Mouse (Mus musculus): ENCODE data around the gene Bod1l. TPM values are rescaled to one million over a fixed set of nuclear protein-coding genes. Genes with fewer than 3 reads are reported as not detected.
A peak's percentile ranks its signal among the peaks of the same experiment; 100 is the strongest.

Gene Bod1l
- total RNA-seq, 2 experiments from 2014 or later = 17.4 to 18.1 TPM

DNA sequence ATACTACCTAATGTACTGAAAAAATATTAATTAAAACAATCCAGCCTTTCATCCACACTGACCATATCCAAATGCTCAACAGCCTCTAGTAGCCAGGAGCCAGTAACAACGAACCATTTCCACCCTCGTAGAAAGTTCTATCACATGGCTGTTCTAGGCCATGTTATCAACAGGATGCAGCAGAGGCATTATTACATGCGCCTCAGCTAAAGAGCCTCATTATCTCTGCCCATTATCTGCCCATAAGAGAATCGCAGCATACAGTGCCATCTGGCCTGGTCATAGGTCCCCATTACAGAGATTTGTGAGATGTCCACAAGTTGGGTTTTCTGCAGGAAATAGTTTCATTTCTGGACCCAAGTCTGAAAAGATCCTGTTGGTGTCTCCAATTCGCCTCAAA, 37.9 kb downstream of the Bod1l start:
- intact Hi-C loops (cut with DNase I) = no loop called here
- DNase-seq (ENCODE audit: low spot score) = no peak

DNA sequence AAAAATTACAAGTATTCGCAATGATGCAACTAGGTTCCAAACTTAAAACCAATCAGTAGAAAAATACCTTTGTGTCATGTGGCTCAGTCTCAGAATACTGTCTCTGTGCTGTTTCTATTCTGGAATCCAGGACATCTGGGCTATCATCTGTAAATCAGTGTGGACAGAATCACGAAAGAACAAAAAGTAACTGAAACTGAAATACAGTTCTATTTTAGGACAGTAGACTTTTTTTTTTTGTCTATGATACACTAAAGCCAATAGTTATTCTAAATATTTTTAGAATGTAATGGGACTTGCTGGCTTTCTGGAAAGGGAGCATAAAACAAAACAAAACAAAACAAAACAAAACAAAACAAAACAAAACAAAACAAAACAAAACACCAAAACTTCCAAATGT, 39.0 kb downstream of the Bod1l start:
- DNase-seq (ENCODE audit: low spot score) = no peak
- intact Hi-C loops (cut with DNase I) = no loop called here

DNA sequence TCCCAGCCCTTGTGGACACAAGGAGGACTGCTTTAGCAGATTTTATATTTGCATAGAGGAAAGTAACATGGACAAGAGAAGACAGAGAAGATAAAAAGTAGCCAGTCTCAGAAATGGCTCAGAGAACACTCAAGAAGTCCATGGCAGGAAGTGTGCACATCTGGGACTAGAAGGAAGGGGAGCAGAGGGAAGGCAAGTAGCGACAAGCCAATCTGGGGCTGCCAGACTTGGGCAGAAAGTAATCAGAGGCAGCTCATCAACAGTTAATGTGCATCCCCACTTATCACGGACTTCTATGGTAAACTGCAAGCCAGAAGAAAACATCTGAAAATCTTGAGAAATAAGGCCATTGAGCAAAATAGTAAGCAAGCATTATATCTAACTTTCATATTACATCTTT, 39.5 kb downstream of the Bod1l start:
- intact Hi-C loops (cut with DNase I) = no loop called here
- DNase-seq (ENCODE audit: low spot score) = no peak

DNA sequence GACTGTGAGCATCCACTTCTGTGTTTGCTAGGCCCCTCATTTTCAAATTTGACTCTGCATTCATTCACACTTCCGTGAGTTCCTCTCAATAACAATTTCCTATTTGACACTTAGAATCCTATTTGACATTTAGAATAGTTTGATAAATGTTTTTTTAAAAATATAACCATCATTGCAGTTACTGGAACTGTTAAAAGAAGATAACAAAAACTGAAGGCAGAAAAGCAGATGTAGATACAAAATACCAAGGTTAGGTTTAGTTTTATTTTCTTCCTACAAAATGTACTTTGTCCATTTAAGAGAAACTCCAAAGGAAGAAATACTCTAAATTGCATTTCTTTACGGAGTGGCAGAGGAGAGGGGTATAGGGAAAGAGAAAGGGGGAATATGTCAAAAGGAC, 42.5 kb downstream of the Bod1l start:
- DNase-seq (ENCODE audit: low spot score) = no peak
- intact Hi-C loops (cut with DNase I) = no loop called here

DNA sequence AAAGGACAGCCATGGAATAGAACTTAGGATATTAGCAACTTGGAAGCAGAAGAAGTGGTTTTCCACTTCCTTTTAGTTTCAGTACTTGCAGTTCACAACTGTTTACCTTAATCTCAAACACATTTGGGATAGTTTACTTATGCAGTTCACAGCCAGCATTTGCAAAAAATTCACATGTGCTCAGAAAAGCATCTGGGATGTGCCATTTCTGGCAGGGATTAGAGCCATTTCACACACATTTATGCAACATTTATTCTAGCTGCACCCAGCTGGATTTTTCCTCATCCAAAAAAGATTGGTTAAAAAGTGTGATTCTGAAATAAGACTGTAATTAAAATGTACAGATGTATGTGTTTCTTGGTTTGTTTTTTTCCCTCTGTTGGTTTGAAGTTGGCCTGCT, 49.7 kb downstream of the Bod1l start:
- intact Hi-C loops (cut with DNase I) = no loop called here
- no peak for DNase-seq (ENCODE audit: low spot score)

DNA sequence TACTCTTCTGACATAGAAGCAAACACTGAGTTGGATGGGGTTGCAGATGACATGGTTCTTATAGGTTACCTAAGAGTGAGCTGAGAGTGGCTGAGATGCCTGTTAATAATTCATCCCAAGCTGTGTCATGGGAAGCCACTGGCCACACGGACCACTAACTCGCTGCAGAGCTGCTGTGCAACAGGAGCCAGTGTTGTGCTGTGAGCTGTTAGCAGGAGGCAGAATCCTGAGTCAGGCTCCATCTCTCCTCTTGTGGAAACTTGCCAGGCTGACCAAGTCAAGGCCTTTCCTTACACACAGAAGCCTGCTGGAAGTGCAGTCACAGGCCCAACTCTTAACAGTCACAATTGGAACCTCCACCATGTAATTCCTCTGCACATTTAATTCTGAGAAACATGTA, 53.6 kb downstream of the Bod1l start:
- intact Hi-C loops (cut with DNase I) = no loop called here
- DNase-seq (ENCODE audit: low spot score) = no peak

DNA sequence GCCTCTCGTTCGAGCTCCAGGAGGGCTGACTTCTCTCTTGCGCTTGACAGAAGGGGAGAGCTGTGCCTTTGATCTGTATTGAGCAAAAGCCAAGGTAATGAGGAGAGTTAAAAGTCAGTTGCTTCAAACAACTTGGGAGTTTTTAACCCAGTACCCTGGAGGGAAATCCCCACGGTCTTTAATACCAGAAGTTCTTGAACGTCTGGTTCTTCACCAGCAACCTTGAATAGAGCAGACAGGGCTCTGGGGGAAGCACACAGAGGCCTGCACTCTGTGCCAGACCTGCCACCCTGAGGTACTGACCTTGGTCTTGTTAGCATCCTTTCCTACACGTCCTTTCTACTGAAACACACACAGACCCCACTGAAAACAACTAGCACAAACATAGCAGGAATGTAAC, 55.2 kb downstream of the Bod1l start:
- intact Hi-C loops (cut with DNase I) = no loop called here
- DNase-seq (ENCODE audit: low spot score) = no peak

DNA sequence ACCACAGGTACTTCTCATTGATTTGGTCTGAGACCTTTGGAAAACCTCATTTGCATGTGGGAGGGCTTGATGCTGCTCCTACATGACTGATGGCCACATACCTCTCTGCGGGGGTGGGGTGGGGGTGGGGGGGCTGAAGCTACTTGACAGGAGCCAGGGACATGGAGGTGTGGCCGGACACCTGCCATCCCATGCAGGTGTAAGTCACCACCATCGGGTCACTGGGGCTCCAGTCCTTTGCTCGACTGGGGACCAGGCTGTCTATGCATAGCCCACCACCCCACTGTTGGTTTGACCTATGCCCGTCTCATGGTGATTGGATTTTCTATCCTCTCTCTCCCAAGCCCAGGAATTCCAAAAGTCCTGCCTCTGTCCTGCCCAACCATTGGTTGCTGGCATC, 62.2 kb downstream of the Bod1l start:
- no peak for DNase-seq (ENCODE audit: low spot score)
- intact Hi-C loops (cut with DNase I) = no loop called here

DNA sequence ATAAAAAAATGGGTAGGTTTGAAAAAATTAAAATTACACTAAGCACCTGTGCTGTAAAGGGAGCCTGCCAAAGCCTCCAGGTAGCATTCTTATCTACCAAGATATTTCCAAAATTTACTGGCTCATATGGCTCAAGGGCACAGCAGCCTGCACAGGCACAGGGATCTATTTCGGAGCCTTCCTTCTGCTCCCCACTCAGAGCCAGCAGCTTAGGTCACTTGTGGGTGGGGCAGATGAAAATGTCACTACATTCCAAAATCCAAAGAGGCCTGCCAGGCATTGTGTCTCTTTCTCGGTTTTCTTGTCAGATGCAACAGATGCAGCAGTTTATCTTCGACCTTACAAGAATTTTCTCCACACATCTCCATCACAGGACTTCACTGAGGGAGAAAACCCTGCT, 64.1 kb downstream of the Bod1l start:
- intact Hi-C loops (cut with DNase I) = no loop called here
- no peak for DNase-seq (ENCODE audit: low spot score)

DNA sequence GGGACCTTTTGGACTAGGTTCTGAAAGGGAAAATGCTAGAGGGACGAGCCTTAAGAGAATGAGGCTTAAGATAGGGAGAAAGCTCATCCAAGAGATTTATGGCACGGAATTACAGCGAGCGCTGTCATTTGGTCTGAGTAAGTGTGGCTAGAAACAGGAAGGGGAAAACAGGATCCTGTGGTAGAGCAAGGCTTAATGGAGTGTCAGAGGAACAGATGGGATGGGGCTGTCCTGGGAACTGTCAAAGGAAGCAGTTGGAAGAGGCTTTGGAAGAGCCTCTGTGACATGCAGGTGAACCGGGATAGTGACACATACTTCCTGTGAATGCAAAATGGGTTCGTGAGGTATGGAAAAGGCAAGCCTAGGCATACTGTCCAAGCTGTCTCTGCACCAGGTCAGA, 68.4 kb downstream of the Bod1l start:
- intact Hi-C loops (cut with DNase I) = no loop called here
- DNase-seq (ENCODE audit: low spot score) = no peak

DNA sequence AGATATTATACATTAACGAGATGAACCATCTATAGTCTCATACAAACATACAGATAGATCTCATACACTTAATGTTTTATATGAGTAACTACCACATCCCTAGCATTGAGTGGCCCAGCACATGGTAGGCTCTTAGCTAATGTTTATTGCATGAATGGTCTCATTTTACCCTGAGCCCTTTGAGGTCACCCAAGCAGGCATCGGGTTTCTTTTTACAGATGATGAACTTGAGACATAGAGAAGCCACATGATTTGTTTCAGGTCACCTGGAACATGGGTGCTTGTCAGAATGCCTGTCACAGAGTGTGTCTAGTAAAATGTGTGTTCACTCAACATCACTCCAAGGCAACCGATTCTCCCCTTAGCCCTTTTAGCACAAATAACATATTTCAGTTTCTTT, 68.8 kb downstream of the Bod1l start:
- intact Hi-C loops (cut with DNase I) = no loop called here
- no peak for DNase-seq (ENCODE audit: low spot score)

DNA sequence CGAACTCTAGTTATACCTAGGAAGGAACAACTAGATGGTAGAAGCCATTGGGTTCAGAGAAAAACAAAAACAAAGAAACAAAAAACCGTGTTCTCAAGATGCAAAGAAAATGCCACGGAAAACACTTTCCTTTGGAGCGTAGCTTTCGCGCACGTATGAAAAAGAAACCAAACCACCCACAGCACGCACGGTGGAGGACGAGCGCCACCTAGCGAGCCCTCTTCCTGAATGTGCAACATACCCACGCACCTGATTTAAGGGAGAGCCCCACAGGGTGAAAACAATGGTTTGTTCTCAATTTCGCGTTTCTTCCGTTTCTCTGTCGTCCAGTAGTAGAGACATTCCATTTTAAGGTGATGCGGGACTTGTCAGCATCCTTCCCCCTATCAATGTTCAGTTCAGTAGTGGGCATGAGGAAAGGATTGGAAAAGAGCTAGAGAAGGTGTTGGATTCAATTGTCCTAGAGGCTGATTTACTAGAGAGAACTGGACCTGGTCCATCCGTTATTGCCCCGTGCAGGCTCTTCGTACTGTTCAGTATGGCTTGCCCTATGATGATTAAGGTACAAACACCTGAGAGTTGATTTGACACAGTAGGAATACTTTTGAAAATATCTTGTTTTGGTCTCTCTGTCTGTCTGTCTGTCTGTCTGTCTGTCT, 75.6 kb downstream of the Bod1l start:
- intact Hi-C loops (cut with DNase I) = loop anchor here (1.0 to 2.0 kb wide), 2 partner anchors 643 to 716 kb away; no protein-coding TSS in a partner anchor
- peak; percentile 30 for DNase-seq (ENCODE audit: low spot score)

DNA sequence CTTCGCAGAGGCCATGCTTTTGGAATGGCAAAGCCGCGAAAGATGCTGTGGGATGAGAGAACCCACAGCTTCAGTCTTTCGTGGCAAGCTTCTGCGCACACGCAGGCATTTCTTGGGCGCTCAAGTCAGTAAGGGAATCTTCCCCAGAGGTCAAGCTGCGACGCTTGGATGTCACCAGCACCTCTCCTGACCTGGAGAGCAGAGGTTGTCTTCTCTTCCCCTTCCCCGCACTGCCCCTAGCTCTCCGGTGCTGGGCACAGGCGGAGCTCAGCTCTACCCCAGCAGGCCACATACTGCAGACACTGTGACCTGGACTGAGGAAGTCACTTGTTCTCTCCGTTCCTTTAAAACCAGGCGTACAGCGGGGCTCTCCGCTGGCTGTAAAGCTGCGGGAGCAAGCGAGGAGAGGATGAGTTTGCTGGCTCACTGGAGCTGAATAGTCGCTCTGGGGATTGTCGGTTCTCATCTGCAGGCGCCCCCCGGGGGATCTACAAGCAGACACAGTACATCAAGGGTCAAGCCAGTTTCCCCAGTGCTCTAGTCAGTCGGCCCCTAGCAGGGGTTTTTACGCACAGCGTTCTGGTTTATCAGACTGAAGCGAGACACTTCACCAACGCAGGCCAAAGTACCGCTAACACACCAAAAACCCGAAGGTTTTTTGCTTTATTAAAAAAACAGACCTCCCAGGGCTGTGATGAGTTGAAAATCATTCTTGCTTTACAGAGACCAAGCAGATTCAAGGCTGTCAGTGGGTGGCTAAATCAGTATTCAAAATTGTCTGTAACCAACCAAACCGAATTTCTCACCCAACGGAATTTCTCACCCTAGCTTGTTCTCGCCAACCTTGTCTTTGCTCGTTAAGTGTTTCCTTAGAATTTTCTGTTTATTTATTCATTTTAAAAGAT, 76.6 kb downstream of the Bod1l start:
- no peak for DNase-seq (ENCODE audit: low spot score)
- intact Hi-C loops (cut with DNase I) = loop anchor here (1.0 to 2.0 kb wide), 2 partner anchors 642 to 715 kb away; no protein-coding TSS in a partner anchor

DNA sequence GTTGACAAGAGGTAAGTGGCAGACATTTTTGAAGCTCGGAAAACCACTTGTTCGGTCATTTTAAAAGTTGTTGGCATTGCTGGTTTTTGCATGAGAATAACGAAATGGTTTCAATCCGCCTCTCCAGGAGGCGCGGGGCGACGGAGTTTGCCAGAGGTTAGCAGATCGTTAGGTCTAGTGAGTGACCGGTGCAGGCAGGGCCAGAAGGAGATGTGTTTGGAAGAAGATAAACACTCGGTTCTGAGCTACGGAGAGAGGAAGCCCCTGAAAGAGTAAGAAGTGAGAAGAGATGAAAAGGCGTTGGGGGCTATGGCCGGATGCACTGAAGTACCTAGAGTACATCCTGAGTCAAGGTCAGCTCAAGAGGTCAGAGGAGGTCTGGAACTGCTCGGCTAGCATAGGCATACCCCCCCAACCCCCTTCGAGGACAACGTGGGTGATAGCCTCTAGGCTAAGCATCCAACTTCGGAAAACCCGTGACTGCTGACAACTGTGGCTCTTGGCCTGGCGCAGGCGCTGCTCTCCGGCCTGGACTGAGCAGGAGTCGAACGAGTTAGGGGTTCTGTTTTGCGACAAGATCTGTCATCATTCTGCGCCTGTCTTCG, 77.6 kb downstream of the Bod1l start:
- intact Hi-C loops (cut with DNase I) = no loop called here
- no peak for DNase-seq (ENCODE audit: low spot score)

DNA sequence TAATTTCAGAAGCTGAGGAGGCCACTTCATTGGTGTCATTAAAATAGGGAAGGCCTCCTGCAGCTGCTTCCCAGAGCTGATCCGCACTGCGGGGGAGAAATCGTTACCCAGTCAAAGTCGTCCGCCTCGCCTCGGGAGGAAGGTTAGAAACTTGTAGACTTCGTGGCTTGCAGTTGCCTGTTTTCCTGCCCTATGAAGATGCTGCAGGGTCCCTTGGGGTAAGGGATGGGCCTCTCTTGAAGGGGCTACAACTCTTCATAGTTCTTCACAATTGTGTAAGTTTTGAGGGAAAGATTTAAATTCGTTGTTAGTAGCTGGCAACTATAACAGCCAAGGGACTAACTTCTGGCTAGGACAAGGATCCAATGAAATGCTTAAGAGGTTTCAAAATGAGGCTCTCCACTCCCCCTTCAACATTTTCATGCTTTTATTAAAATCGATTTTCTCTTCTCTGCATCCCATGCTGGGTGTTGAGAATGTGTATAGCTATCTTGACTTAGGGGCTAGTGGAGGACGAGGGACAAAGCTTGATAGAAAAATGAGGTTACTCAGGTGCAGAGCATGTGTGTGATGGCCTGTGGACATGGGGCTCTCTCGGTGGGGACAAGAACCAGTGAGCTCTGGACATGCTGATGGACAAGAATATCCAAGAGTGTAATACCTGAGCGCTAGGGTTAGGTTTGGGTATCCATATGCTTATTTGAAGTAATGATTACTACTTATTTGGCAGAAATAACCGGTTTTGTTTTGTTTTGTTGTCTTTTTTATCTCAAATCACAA, 78.3 kb downstream of the Bod1l start:
- no peak for DNase-seq (ENCODE audit: low spot score)
- intact Hi-C loops (cut with DNase I) = no loop called here

DNA sequence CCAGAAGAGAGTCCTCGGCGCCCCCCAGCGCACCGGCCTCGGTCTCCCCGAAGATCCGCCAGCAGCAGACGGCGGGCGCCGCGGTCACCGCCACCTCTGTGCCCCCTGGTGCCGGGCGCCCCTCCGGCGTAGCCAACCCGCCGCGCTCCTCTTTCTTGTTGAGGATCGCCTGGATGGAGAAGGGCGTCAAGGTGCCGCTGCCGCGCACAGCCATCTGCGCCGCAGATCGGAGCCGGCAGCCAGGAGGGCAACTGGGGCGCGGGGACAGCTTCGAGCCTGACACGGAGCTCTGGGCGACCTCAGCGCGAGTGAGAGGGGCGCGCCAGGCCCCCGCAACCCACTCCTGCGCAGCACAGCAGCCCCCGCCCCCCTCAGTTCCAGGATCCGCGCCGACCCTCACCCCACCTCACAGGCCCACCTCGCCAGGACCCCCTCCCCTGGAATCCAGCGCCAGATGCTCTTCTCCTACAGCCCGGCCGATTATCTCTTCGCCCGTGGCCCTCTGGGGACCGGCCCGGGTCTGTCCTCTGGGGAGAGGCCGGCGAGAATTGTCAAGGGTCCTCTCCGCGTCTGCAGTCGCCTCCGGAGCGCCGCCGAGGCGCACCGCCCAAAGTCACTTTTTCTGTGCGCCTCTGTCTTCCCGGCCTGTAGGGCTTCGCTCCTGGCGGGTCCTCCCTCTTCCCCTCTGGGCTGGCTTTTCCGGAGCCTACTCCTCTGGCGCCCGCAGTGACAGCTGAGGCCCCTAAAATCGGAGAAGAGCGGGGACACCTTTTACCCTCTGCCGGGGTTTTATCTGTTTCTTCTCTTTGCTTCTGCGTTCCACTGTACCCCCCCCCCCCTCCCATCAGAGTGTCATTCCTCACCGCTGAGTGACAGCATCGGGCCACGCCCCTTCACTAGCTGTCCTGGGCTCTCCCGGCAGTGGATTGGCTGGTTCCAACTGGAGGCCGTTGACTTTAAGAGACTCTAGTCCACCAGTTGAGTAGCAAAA, 80.1 kb downstream of the Bod1l start, which contains the start of gene Nkx3-2:
Nkx3-2 (minus strand) TSS at position 771 of the 991 bp plus-strand sequence.
- DNase-seq (ENCODE audit: low spot score) = no peak
- intact Hi-C loops (cut with DNase I) = no loop called here

DNA sequence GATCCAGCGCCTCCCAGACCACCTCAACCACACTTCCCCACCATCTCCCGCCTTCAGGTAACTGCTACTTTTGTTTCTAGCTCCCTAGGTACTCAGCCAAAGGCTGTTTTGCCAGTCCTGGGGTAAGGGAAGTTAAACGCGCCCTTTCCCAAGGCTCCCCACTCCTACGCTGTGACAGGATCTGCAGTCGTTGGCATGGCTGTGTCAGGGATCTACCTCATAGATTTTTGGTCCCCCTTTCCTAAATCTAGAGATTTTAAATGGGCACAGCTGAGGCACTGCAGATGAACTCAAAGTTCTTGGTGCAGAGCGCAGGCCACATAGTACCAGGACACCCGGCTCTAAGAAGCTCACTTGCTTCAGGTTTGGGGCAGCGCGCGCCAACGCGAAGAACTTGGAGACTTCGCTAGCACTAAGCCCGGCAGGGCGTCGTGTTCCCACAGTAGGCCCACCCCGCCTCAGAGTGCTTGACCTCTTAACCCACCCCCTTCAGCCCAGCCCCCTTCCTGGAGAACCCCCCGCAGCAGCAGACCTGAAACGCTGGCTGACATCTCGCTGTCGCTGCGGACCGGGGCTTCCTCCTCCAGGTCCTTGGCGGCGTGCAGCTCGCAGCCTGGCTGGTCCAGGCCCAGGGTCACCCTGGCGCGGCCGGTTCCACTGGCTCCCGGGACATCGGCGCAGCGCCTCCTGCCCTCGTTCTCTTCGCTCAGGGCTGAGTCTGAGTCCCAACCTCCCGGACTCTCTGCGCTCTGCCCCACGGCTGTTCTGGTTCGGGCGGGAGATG, 81.0 kb downstream of the Bod1l start:
- no peak for DNase-seq (ENCODE audit: low spot score)
- intact Hi-C loops (cut with DNase I) = no loop called here
